Mouse (Mus musculus) MEL (cell line): Measurements from ENCODE around the gene Gnat2. TPM values are rescaled to one million over a fixed set of nuclear protein-coding genes. Genes with fewer than 3 reads are reported as not detected.

Experiments used
- DNase-seq: peaks from one replicate; pipeline ENCODE4 v3.0.0; 2011; ENCODE audit warnings: low read depth, low spot score
- H3K27ac ChIP-seq: 2 replicates; pipeline ENCODE4 v1.5.1; 2012; ENCODE audit warnings: low read depth, mild to moderate bottlenecking, control low read depth, low read length, moderate library complexity; ENCODE audit not compliant: control insufficient read depth
- H3K27me3 ChIP-seq, 2 experiments: fragments of 150-350 bp in 1 of 2; sonication (generic) in 1 of 2; 2 replicates each; pipeline ENCODE4 v1.6.1; 2012; ENCODE audit warnings: low read length in 2 of 2, mild to moderate bottlenecking in 2 of 2, improper control_type of control experiment in 1 of 2, moderate library complexity in 1 of 2; ENCODE audit not compliant: insufficient read depth in 2 of 2, control insufficient read depth in 1 of 2
- H3K36me3 ChIP-seq, 2 experiments: 2 replicates each; pipeline ENCODE4 v1.6.1; 2012 to 2014; ENCODE audit warnings: low read length in 2 of 2, improper control_type of control experiment in 1 of 2, inconsistent platforms in 1 of 2, mild to moderate bottlenecking in 1 of 2; ENCODE audit not compliant: insufficient read depth in 2 of 2, control insufficient read depth in 1 of 2
- H3K4me1 ChIP-seq, 2 experiments: fragments of 150-350 bp in 1 of 2; sonication (generic) in 1 of 2; 2 replicates each; pipeline ENCODE4 v1.6.1; 2012; ENCODE audit warnings: low read length in 2 of 2, improper control_type of control experiment in 1 of 2, mild to moderate bottlenecking in 1 of 2; ENCODE audit not compliant: insufficient read depth in 2 of 2, control insufficient read depth in 1 of 2
- H3K4me3 ChIP-seq, 2 experiments: fragments of 150-350 bp in 1 of 2; sonication (generic) in 1 of 2; 2 replicates each; pipeline ENCODE4 v1.5.1; 2012; ENCODE audit warnings: low read depth in 2 of 2, low read length in 2 of 2, mild to moderate bottlenecking in 2 of 2, moderate library complexity in 2 of 2, control low read depth in 1 of 2, improper control_type of control experiment in 1 of 2; ENCODE audit not compliant: control insufficient read depth in 1 of 2, insufficient read depth in 1 of 2
- H3K79me2 ChIP-seq: 2 replicates; pipeline ENCODE4 v1.6.1; 2012; ENCODE audit warnings: mild to moderate bottlenecking, low read length, moderate library complexity; ENCODE audit not compliant: control insufficient read depth, poor library complexity, insufficient read depth
- H3K9ac ChIP-seq: 2 replicates; pipeline ENCODE4 v1.6.1; 2012; ENCODE audit warnings: low read depth, mild to moderate bottlenecking, control low read depth, low read length, moderate library complexity; ENCODE audit not compliant: control insufficient read depth, poor library complexity, severe bottlenecking
- H3K9me3 ChIP-seq: fragments of 150-350 bp; sonication (generic); replicated peaks from 2 replicates; pipeline ENCODE4 v1.6.1; 2012; ENCODE audit warnings: mild to moderate bottlenecking, low read length, improper control_type of control experiment, moderate library complexity; ENCODE audit not compliant: insufficient read depth
- CHD2 ChIP-seq: IDR thresholded peaks from 2 replicates; pipeline ENCODE4 v1.6.1; 2011; ENCODE audit warnings: low read length, improper control_type of control experiment
- CTCF ChIP-seq, 3 experiments: IDR thresholded peaks in 2 of 3; conservative IDR thresholded peaks in 1 of 3; 2 replicates each; pipeline ENCODE4 v1.5.1; 2011 to 2012; ENCODE audit warnings: low read length in 3 of 3, low read depth in 2 of 3, mild to moderate bottlenecking in 2 of 3, improper control_type of control experiment in 1 of 3, inconsistent platforms in 1 of 3, mixed read lengths in 1 of 3, moderate library complexity in 1 of 3; ENCODE audit not compliant: control insufficient read depth in 1 of 3, insufficient read depth in 1 of 3, poor library complexity in 1 of 3, severe bottlenecking in 1 of 3
- ELF1 ChIP-seq: IDR thresholded peaks from 2 replicates; pipeline ENCODE4 v1.6.1; 2014; ENCODE audit warnings: low read depth, mild to moderate bottlenecking, inconsistent platforms, low read length, improper control_type of control experiment, moderate library complexity
- EP300 ChIP-seq, 2 experiments: IDR thresholded peaks; 2 replicates each; pipeline ENCODE4 v1.6.1; 2011; ENCODE audit warnings: improper control_type of control experiment in 2 of 2, low read length in 2 of 2, low read depth in 1 of 2, mild to moderate bottlenecking in 1 of 2
- ETS1 ChIP-seq: IDR thresholded peaks from 2 replicates; pipeline ENCODE4 v1.6.1; 2012; ENCODE audit warnings: low read depth, mild to moderate bottlenecking, inconsistent platforms, low read length, improper control_type of control experiment, moderate library complexity
- GATA1 ChIP-seq: IDR thresholded peaks from 2 replicates; pipeline ENCODE4 v1.6.1; 2011; ENCODE audit warnings: low read depth, low read length, improper control_type of control experiment
- HCFC1 ChIP-seq: IDR thresholded peaks from 2 replicates; pipeline ENCODE4 v1.6.1; 2012; ENCODE audit warnings: low read depth, mild to moderate bottlenecking, inconsistent platforms, low read length, improper control_type of control experiment, moderate library complexity
- MAX ChIP-seq: IDR thresholded peaks from 2 replicates; pipeline ENCODE4 v1.6.1; 2011; ENCODE audit warnings: low read length, improper control_type of control experiment
- MXI1 ChIP-seq: IDR thresholded peaks from 2 replicates; pipeline ENCODE4 v1.6.1; 2011; ENCODE audit warnings: mild to moderate bottlenecking, low read depth, low read length, improper control_type of control experiment
- MYB ChIP-seq: IDR thresholded peaks from 2 replicates; pipeline ENCODE4 v1.6.1; 2011; ENCODE audit warnings: mild to moderate bottlenecking, low read depth, low read length, improper control_type of control experiment
- MYC ChIP-seq: IDR thresholded peaks from 2 replicates; pipeline ENCODE4 v1.6.1; 2011; ENCODE audit warnings: low read depth, mild to moderate bottlenecking, low read length, improper control_type of control experiment, moderate library complexity
- POLR2A ChIP-seq, 2 experiments: IDR thresholded peaks; 2 replicates each; pipeline ENCODE4 v1.6.1; 2011 to 2012; ENCODE audit warnings: low read length in 2 of 2, mild to moderate bottlenecking in 2 of 2, control low read depth in 1 of 2, improper control_type of control experiment in 1 of 2, low read depth in 1 of 2, moderate library complexity in 1 of 2; ENCODE audit not compliant: control insufficient read depth in 1 of 2, insufficient read depth in 1 of 2, poor library complexity in 1 of 2
- POLR2AphosphoS2 ChIP-seq: IDR thresholded peaks from 2 replicates; pipeline ENCODE4 v1.6.1; 2011; ENCODE audit warnings: low read length, improper control_type of control experiment
- POLR2AphosphoS5 ChIP-seq: IDR thresholded peaks from 2 replicates; pipeline ENCODE4 v1.6.1; 2012; ENCODE audit warnings: low read depth, borderline replicate concordance, mild to moderate bottlenecking, inconsistent platforms, low read length, moderate library complexity, mixed read lengths
- RAD21 ChIP-seq: IDR thresholded peaks from 2 replicates; pipeline ENCODE4 v1.6.1; 2011; ENCODE audit warnings: mild to moderate bottlenecking, low read depth, low read length, improper control_type of control experiment
- RCOR1 ChIP-seq: IDR thresholded peaks from 2 replicates; pipeline ENCODE4 v1.6.1; 2012; ENCODE audit warnings: low read depth, mild to moderate bottlenecking, inconsistent platforms, low read length, improper control_type of control experiment
- SIN3A ChIP-seq: IDR thresholded peaks from 2 replicates; pipeline ENCODE4 v1.6.1; 2012; ENCODE audit warnings: low read length, improper control_type of control experiment, inconsistent platforms
- SMC3 ChIP-seq: IDR thresholded peaks from 2 replicates; pipeline ENCODE4 v1.6.1; 2011; ENCODE audit warnings: low read depth, low read length, improper control_type of control experiment
- TAL1 ChIP-seq: IDR thresholded peaks from 2 replicates; pipeline ENCODE4 v1.6.1; 2012; ENCODE audit warnings: mild to moderate bottlenecking, inconsistent platforms, low read length, moderate library complexity, mixed read lengths
- TBP ChIP-seq: IDR thresholded peaks from 2 replicates; pipeline ENCODE4 v1.8.0; 2011; ENCODE audit warnings: low read depth, low read length, improper control_type of control experiment
- TCF12 ChIP-seq: IDR thresholded peaks from 2 replicates; pipeline ENCODE4 v1.6.1; 2014; ENCODE audit warnings: low read depth, mild to moderate bottlenecking, inconsistent platforms, low read length, improper control_type of control experiment, moderate library complexity
- UBTF ChIP-seq: IDR thresholded peaks from 2 replicates; pipeline ENCODE4 v1.6.1; 2012; ENCODE audit warnings: low read depth, mild to moderate bottlenecking, inconsistent platforms, low read length, improper control_type of control experiment, moderate library complexity, borderline replicate concordance; ENCODE audit not compliant: insufficient read depth
- USF1 ChIP-seq: IDR thresholded peaks from 2 replicates; pipeline ENCODE4 v1.6.1; 2014; ENCODE audit warnings: low read depth, mild to moderate bottlenecking, inconsistent platforms, low read length, improper control_type of control experiment, moderate library complexity
- ZMIZ1 ChIP-seq: IDR thresholded peaks from 2 replicates; pipeline ENCODE4 v1.6.1; 2012; ENCODE audit warnings: low read depth, mild to moderate bottlenecking, inconsistent platforms, low read length, improper control_type of control experiment, moderate library complexity
- polyA plus RNA-seq, 2 experiments: library from polyadenylated mRNA; stranded (reverse) in 1 of 2; unstranded in 1 of 2; fragments of >175 nt in 1 of 2; fragments of >200 nt in 1 of 2; gene quantifications; 2 replicates each; pipeline versions ENCODE4 v1.2.1 to v1.2.4; 2012; ENCODE audit warnings: low replicate concordance in 2 of 2, low read depth in 1 of 2; ENCODE audit not compliant: insufficient read length in 2 of 2, insufficient read depth in 1 of 2, missing spikeins in 1 of 2
- total RNA-seq: library from RNA; depleted of rRNA; stranded (reverse); fragments of 300-350 nt; gene quantifications from 2 replicates; pipeline ENCODE4 v1.2.3, GENCODE M21; 2012

Gene Gnat2
- total and polyA plus RNA-seq, 3 experiments, result 4.7 to 12.4 TPM; not detected in 1

- Histone ChIP-seq H3K4me1 (peaks cover 12 to 34% of the 10 kb centered on the region in 2 experiments), H3K79me2 (peaks cover 53% of the 10 kb centered on the region), H3K9me3 (no peaks in the 10 kb centered on the region), H3K27me3 (no peaks in the 10 kb centered on the region), H3K9ac (peak overlapping the region; percentile 55), H3K27ac (peak overlapping the region; percentile 70), H3K36me3 (peaks cover 6 to 34% of the 10 kb centered on the region in 2 experiments), H3K4me3 (peak overlapping the region; percentile 27 to 89; a peak in 3 of 4 replicates)
- peak; percentile 66 for DNase-seq
- peak; percentile 53; the same call in 1 of the 2 replicates for TF ChIP-seq TCF12
- TF ChIP-seq EP300 (IDR thresholded peaks at IDR 0.05; ENCODE audit: low read depth in 1 of 2, low read length in 2 of 2), result peak; percentile 58 to 66; a peak in 3 of 4 replicates
- peak; percentile 33; the same call in 1 of the 2 replicates for TF ChIP-seq MYC
- no peak for TF ChIP-seq MYB
- TF ChIP-seq GATA1, result peak; percentile 65; the same call in 1 of the 2 replicates
- peak; percentile 30; the same call in 1 of the 2 replicates for TF ChIP-seq MAX
- peak; percentile 73 for TF ChIP-seq SIN3A
- peak; percentile 46; the same call in 1 of the 2 replicates for TF ChIP-seq HCFC1
- peak; percentile 55; the same call in 1 of the 2 replicates for TF ChIP-seq ETS1
- peak; percentile 8; the same call in 1 of the 2 replicates for TF ChIP-seq RCOR1
- no peak for TF ChIP-seq CHD2
- no peak for TF ChIP-seq CTCF (IDR thresholded peaks at IDR 0.05 in 2 of 3, conservative IDR thresholded peaks at IDR 0.05 in 1 of 3; ENCODE audit: control insufficient read depth in 1 of 3, insufficient read depth in 1 of 3, low read depth in 2 of 3, low read length in 3 of 3, poor library complexity in 1 of 3, severe bottlenecking in 1 of 3)
- peak; percentile 66 for TF ChIP-seq MXI1
- TF ChIP-seq SMC3, result 0 out of 2 replicates have a peak, but pooled peaks have one; percentile 2
These were observed 9.4 kb upstream of the Gnat2 start for GRCm38 (mm10) chr3:108083161-108083560.

DNA sequence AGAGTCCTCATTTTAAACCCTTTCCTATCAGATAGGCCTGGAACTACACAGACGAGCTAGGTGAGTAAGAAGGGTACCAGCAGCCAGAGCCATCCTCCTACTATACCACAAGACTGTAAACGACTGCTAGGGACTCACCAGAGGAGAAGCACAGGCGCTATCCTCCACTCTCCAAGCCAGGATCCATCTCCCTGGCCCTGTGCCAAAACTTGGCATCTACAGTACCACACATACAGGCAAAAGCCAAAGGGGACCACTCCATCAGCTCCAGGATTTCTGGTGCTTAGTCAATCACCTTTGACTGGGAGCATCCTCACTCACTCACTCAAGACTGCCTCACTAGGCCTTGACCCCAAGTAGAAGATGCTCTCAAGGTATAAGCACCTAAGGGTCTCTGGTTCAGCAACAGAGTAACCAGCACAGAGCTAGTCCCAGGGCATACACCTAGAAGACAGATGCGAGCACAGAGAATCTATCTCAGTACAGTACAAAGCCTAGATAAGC is 8.6 kb upstream of the Gnat2 start:
- Histone ChIP-seq H3K4me1 (peaks cover 12 to 34% of the 10 kb centered on the region in 2 experiments), H3K36me3 (peaks cover 2 to 34% of the 10 kb centered on the region in 2 experiments), H3K27ac (peak overlapping the region; percentile 70), H3K9me3 (no peaks in the 10 kb centered on the region), H3K27me3 (no peaks in the 10 kb centered on the region), H3K79me2 (peaks cover 53% of the 10 kb centered on the region), H3K4me3 (peak overlapping the region; percentile 25 to 89), H3K9ac (peak overlapping the region; percentile 54)
- peak; percentile 28 for DNase-seq
- TF ChIP-seq POLR2A (IDR thresholded peaks at IDR 0.05; ENCODE audit: control insufficient read depth in 1 of 2, insufficient read depth in 1 of 2, low read depth in 1 of 2, low read length in 2 of 2, poor library complexity in 1 of 2) (no peak), ELF1 (no peak), GATA1 (no peak), RAD21 (no peak), MYC (no peak), ZMIZ1 (no peak), TBP (no peak), USF1 (no peak), UBTF (no peak), POLR2AphosphoS5 (no peak), POLR2AphosphoS2 (no peak), TCF12 (no peak), TAL1 (no peak)
